Mouse (Mus musculus) G1E-ER4 (cell line): ENCODE results near the gene Net1. TPM values are rescaled to one million over a fixed set of nuclear protein-coding genes. Genes with fewer than 3 reads are reported as not detected.

Source experiments
- GATA1 ChIP-seq: IDR thresholded peaks from one replicate; pipeline ENCODE4 v1.8.0; 2012; ENCODE audit warnings: low read length, inconsistent platforms
- polyA plus RNA-seq: library from polyadenylated mRNA; stranded (reverse); fragments of >175 nt; gene quantifications from 2 replicates; pipeline ENCODE4 v1.2.3, GENCODE M21; 2012

Net1 gene
- polyA plus RNA-seq, result 53.8 and 65.4 TPM in 2 replicates

DNA sequence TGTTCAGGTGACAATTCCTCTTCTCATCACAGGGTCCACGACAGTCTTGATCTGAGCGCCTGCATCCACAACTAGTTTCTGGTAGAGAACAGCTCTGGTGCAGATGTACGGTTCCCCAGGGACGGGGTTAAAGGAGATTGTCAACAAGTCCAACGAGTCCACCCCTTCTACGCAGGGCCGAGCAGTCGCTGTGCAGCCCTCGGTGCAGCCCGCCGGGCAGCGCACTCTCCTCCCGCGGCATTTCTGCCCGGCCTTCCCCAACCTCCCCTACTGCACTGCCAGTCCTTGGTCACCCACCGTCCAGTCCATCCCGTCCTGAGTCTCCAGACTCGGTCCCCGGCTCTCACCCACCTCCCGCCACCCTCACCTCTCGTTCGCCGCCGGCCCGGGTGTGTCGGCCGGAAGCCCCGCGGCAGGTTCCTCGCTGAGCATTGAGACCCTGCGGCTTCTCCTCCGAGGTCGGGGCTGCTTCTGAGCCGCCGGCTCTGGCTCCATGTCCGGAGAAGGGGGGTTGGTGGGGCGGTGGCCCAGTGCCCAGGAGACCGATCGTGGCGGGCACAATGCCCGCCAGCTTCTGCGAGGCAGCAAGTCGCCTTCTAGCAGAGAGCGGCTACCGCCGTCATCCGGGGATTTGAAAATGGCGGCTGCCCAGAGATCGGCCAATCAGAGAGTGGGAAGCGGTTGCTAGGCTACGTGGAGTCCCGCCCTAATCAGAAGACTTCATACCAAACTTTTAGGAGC, at the start of gene Net1, which contains the start of gene Tubal3:
Gene Net1, minus strand, starts transcription at position 650 of the 741 bp plus-strand sequence.
Gene Tubal3, plus strand, starts transcription at position 704 of the 741 bp plus-strand sequence.
- no peak for TF ChIP-seq GATA1

DNA sequence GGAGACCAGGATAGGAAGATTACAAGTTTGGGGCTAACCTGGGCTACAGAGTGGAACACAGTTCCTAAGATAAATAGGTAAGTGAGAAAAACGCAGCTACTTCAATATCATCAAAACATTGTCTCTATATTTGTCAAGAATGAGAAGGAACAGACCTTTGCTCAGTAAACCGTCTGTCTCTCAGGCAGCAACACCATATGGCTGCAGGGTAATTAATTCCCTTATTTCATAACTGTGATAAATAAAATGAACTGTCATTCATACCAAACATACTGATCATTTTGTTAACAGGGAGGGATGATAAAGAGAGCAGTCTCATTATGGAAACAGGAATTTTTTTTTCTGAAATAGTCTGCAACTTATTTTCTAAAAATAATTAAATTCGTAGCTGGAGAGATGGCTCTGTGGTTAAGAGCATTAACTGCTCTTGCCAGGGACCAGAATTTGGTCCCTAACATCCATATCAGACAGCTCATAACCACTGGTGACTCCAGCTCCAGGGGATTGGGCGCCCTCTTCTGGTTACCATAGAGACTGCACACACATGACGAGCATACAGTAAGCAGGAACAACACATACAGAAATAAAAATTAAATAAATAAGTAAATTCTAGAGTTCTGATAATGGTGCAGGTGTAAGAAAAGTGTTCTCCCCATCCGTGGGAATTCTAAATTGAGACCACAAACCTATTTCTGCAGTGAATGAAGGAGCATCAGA, 33.3 kb upstream of the Net1 start:
- TF ChIP-seq GATA1, result no peak

DNA sequence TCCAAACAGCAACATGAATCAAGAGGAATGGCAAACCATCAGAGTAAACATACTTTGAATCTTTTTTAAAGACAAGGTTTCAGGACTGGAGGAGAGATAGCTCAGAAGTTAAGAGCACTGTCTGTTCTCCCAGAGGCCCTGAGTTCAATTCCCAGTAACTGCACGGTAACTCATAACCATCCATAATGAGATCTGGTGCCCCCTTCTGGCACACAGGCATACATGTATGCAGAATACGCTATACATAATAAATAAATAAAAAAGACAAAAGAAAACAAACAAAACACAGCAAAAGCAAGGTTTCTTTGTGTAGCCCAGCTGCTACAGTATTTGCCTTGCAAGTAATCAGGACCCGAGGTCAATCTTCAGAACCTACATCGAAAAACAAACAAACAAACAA, 31.5 kb upstream of the Net1 start:
- TF ChIP-seq GATA1, result no peak

DNA sequence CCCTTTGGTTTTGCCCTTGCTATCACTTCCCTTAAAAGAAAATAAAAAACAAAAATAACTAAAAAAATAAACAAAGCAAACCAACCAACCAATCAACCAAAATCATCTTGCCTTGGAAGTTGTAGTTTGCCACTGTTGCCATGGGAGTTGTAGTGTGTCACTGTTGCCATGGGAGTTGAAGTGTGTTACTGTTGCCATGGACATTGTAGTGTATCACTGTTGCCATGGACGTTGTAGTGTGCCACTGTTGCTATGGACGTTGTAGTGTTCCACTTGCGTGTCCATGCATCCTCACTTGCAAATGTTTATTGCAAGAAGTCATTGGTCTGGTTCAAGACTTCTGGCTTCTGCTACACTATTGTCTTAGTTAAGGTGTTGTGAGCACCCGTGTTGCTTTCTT, 29.2 kb upstream of the Net1 start:
- TF ChIP-seq GATA1, result no peak

DNA sequence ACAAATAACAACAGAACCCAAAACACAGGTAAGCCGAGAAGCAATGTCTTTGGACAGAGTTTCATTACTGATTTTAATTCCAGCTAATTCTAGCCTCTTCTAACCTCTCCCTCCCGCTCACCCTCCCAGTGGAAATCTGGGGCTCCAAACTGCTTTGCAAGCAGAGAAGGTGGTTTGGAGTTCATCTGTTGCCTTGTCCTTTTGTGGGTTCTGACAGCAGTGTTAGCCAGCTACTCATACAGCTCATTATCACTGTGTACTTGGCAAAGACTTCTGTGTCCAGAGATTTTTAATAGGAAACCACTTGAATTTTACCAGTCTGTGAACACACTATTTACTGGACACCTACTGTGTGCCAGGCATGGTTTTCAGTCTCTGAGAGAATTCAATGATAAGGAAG, 27.2 kb upstream of the Net1 start, which contains the start of gene Ucn3:
Gene Ucn3, minus strand, starts transcription at position 101 of the 400 bp plus-strand sequence.
- TF ChIP-seq GATA1, result no peak

DNA sequence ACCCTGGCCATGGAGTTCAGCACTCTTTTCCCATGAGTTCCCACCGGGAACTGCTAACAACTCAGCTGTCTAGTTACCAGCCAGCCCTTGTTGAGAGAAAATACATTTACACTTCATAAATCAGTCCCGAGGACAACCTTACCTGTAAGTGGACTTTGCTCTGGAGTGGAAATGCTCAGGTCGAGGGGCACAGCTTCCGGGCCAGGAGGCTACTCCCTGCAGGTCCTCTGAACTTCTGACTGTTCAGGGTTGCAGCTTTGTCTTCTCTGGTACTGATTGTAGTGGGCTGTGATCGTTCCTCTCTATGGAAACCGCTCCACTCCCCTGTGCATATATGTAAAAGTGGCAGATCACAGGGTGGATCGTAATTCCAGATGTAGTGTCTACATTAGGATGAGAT, 26.7 kb upstream of the Net1 start:
- no peak for TF ChIP-seq GATA1

DNA sequence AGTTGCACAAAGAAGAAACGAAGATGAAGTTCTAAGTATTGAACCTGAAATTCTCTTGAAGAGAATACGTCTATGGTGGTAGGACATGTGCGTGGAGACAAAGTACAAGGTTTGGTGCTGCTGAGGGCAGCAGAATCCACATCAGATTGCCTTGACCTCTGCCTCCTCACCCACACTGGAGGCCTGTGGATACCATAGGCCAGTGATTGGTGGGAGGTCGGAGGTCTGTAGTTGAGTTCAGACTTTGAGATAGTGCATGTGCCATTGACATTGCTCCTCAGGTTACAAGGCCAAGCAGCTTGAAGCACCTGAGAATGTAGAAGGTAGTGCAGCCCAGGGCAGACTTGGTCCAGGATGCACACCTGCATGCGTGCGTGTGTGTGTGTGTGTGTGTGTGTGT, 8.0 kb upstream of the Net1 start:
- no peak for TF ChIP-seq GATA1

DNA sequence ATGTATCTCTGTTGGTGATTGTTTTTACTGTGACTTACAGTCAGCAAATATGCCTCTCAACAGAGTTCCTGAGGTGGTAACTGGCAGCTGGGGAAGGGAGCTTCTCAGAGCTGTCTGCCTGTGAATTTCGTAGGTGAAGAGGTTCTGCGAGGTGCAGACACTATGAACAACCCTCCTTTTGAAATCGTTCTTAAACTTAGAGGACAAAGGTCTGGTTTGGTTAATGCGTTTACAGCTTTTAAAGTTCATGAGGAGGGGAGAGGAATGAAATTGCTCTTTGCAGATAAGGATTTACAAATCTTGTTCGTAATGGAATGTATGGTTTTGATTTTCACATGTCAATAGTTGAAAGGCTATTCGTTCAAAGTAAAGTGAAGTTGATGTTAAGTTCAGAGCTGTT, 7.6 kb upstream of the Net1 start:
- no peak for TF ChIP-seq GATA1

DNA sequence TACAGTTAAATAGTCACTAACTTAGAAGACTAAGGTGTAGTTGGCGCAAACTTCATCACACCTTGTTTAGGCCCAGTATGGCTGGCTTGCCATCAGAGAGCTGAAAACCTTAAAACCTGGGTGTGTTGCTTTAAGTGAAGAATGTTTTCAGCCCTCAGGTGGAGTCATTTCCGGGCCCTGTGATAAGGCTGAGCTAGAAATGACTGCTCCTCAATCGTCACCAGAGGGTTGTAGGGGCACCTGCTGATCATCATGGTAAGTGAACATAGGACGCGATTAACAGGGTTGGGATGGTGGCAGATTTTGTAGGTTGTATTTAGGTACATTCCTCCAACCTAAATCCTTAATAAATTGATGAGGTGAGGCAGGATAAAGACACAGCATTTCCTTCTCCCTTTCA, 6.5 kb upstream of the Net1 start:
- no peak for TF ChIP-seq GATA1

DNA sequence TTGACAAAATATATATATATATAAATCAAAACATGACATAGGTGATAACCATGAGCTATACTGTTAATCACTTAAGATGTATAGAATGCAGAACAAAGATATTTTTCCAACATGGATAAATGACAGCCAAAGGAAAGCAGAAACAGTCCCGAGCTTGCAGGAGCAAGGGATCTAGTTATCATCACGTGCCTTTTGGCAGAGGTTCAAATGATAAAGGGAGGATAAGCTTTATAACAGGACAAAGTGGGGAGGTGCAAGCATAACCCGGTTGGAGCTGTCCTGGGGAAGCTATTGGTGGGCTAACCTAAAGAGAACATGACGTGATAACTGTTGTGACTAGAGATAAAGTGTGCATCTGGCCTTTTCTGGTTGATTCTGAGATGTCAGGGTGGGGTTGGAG, 4.5 kb downstream of the Net1 start:
- TF ChIP-seq GATA1, result no peak

DNA sequence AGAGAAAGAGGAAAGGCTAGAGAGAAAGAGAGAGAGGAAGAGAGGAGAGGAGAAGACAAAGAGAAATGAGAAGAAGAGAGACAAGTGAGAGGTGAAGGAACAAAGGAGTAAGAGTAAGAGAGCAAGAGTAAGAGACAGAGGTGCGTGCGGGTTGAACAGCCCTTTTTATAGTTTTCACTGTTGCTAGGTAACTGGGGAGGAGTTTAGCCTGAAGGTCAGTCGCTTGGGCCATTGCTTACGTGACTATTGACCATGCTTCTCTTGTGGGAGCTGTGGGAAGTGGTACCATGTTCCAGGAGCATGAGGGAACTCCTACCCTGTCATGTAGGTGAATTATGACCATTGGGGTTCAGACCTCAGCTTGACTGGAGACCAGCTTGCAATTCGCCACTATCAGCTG, 7.7 kb downstream of the Net1 start:
- TF ChIP-seq GATA1, result no peak

DNA sequence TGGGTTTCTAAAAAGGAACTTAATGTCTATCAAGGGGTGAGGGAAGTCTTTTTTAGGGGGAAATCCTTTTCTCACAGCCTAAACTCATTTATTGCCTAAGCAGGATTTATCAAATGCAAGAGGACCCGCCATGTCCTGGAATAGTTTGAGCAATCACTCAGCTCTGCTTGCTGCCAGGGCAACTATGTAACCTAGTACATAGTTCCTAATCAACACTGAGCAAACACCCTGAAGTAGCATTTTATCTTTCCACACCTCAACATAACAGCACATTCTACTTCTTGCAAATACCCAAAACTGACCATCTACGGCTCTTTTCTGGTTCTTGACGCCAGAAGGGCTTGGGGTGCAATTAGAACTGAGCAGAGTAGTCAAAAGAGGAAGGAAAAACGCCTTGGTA, 9.8 kb downstream of the Net1 start:
- TF ChIP-seq GATA1, result no peak

DNA sequence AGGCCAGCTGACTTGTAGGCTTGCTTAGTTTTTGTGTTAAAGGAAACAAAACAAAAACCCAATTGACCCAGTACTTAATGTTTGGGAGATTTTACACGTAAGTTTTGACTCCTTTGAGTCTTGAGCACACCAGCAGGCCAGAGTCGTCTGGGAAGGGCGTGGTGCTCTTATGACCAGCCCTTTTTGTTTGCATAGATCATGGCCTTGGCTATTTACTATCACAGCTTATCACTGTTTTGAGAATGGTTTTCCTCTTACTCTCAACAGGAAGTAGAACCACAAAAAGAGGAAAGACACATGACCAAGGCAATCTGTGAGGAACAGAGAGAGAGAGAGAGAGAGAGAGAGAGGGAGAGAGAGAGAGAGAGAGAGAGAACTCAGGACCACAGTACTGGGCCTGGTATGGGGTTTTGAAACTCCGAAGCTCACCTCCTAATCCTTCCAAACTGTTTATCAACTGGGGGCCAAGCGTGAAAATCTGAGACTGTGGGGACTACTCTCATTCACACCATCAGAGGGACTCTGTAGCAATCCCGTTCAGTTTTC, 10.8 kb downstream of the Net1 start:
- TF ChIP-seq GATA1, result no peak

DNA sequence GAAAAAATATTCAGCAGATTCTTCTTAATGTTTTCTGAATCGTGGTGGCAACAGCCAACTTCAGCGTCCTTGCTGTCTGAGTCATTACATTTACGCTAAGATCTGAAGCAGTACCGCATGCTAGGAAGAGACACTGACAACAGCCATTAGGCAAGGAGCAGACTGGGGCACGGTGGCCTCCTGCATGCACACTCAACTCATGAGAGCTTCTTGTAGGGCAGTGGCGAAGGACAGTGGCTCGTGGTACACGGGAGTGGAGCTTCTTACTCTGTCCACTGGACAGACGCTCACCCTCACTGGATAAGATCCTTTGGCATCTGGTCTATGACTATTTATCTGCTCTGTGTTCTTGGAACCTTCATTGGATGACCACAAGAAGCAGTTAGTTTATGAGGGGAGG, 18.7 kb downstream of the Net1 start:
- TF ChIP-seq GATA1, result no peak

DNA sequence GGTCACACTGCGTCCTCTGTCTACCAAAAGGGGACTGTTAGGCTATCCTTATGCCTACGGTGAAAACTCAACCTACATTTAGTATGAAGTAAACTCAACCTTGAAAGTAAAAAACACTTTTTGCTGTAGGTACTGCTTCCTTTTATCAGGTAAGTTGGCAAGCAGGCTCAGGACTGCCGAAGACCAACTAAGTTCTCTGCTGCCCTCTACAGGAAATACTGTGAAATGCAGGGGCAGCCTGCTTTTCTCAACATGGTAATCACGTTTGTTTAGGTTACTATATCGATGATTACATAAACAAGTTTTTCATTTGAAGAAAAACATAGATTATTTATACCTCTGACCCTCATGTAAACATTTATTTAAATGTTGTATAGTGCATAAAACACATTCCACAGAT, 21.1 kb downstream of the Net1 start:
- no peak for TF ChIP-seq GATA1

DNA sequence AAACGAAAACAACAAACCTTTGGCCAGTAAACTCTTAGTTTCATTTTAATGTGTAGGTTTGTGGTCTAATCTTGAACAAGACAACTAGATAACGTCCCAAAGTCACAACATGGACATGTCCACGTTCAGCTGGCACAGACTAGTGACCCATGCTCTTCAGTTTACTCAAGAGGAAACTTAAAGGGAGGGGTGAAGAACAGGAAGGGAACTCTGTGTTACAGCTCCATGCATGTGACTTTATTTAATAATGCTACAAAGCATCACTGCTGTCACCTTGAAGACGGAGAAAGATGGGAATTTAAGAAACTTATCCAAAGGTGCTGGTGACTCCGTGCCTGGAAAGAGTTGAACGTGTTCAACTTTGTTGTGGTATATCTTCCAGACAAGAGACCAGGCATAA, 22.0 kb downstream of the Net1 start:
- no peak for TF ChIP-seq GATA1
